Mouse (Mus musculus) embryo, embryonic 10 days (tissue): Measurements from ENCODE around the gene Hist1h2ad.
"Not testable (repeated sequence)": the region's sequence is repeated elsewhere in the genome, so short reads cannot be mapped to it uniquely, and the experiment has no call there.

Experiments used
- DNase-seq: peaks from one replicate; pipeline ENCODE4 v3.0.0-alpha.2; 2015; ENCODE audit warnings: low spot score

Gene Hist1h2ad

GRCm38 (mm10) chr13:23564482-23564881 lies 9.7 kb upstream of the Hist1h2ad start:
- DNase-seq, result no peak

- DNase-seq, result not testable (repeated sequence)
These were observed 3.7 kb upstream of the Hist1h2ad start for GRCm38 (mm10) chr13:23570261-23571021.

- peak; percentile 94 for DNase-seq
These were observed 3.1 kb upstream of the Hist1h2ad start, which contains the start of the genes Hist1h2ae and Hist1h2bg for GRCm38 (mm10) chr13:23571022-23571503. Gene Hist1h2ae (minus strand): TSS chr13:23571220. Gene Hist1h2bg (plus strand): TSS chr13:23571396.

- peak; percentile 68 for DNase-seq
These were observed 2.5 kb upstream of the Hist1h2ad start for GRCm38 (mm10) chr13:23571504-23572217.

- peak; percentile 54 for DNase-seq
These were observed 1.8 kb upstream of the Hist1h2ad start for GRCm38 (mm10) chr13:23572218-23573033.

- not testable (repeated sequence) for DNase-seq
These were observed 915 bp upstream of the Hist1h2ad start for GRCm38 (mm10) chr13:23573034-23573897.

GRCm38 (mm10) chr13:23574546-23575170 lies 477 bp downstream of the Hist1h2ad start:
- not testable (repeated sequence) for DNase-seq

GRCm38 (mm10) chr13:23575271-23575851 lies 1.2 kb downstream of the Hist1h2ad start, which contains the start of gene Hist1h3d:
Gene Hist1h3d (plus strand): TSS chr13:23575763.
- peak; percentile 89 for DNase-seq

- DNase-seq, result not testable (repeated sequence)
These were observed 1.7 kb downstream of the Hist1h2ad start for GRCm38 (mm10) chr13:23575864-23576313.

GRCm38 (mm10) chr13:23576351-23576881 lies 2.2 kb downstream of the Hist1h2ad start:
- peak; percentile 74 for DNase-seq

- no peak for DNase-seq
These were observed 2.9 kb downstream of the Hist1h2ad start for GRCm38 (mm10) chr13:23576906-23577639.

GRCm38 (mm10) chr13:23577835-23578234 lies 3.7 kb downstream of the Hist1h2ad start:
- DNase-seq, result no peak

GRCm38 (mm10) chr13:23581408-23582218 lies 7.4 kb downstream of the Hist1h2ad start, which contains the start of gene Hist1h4d:
Gene Hist1h4d (plus strand): TSS chr13:23581598.
- DNase-seq, result peak; percentile 94

- peak; percentile 47 for DNase-seq
These were observed 8.3 kb downstream of the Hist1h2ad start for GRCm38 (mm10) chr13:23582219-23583056.

GRCm38 (mm10) chr13:23583387-23584068 lies 9.3 kb downstream of the Hist1h2ad start:
- peak; percentile 47 for DNase-seq

GRCm38 (mm10) chr13:23584331-23584730 lies 10.2 kb downstream of the Hist1h2ad start:
- DNase-seq, result peak; percentile 50
